Mouse (Mus musculus): ENCODE results near the gene Grem2. TPM values are rescaled to one million over a fixed set of nuclear protein-coding genes. Genes with fewer than 3 reads are reported as not detected.

Grem2 gene
- polyA plus RNA-seq (2012; rRNA removed) (0.04 and 0.06 TPM in 2 replicates), polyA plus RNA-seq (2014; fragmentation: Nextera tagmentation; extraction: Ambion mirVana) (0.05 and 0.09 TPM in 2 replicates)

- H3K36me3 ChIP-seq (replicated peaks; ENCODE audit: control insufficient read depth, insufficient read depth, low read depth), result no peaks in the 10 kb centered on the region
- TF ChIP-seq EP300 (IDR thresholded peaks at IDR 0.05; ENCODE audit: low read depth), result no peak
- TF ChIP-seq CTCF (IDR thresholded peaks at IDR 0.05; ENCODE audit: low read depth), result no peak
- 6% methylated on average over 30 of the region's 30 CpGs for WGBS (ENCODE audit: insufficient replicate concordance)
- H3K4me3 ChIP-seq (ENCODE audit: insufficient read depth in 1 of 2, low read depth in 2 of 2, low read length in 2 of 2), result no peak within 1 kb of the TSS
- 0 out of 2 replicates have a peak within 1 kb of the TSS, but pooled peaks have one; percentile 13 for H3K4me2 ChIP-seq (ENCODE audit: low read depth)
- no peaks in the 10 kb centered on the region for H3K9me3 ChIP-seq (ENCODE audit: control insufficient read depth, low read length)
- H3K27me3 ChIP-seq (ENCODE audit: control insufficient read depth, insufficient read depth, low read length), result no peaks in the 10 kb centered on the region
- H3K27ac ChIP-seq, result no peak within 1 kb of the TSS
- ATAC-seq (ENCODE audit: insufficient read depth), result no peak
- H3K9ac ChIP-seq (replicated peaks), result no peak within 1 kb of the TSS
- no peaks in the 10 kb centered on the region for H3K4me1 ChIP-seq (replicated peaks; ENCODE audit: control insufficient read depth in 2 of 2, insufficient read depth in 2 of 2, low read length in 1 of 2)
- DNase-seq (ENCODE audit: low read depth in 3 of 3, low spot score in 3 of 3), result no peak
These were observed at the start of gene Grem2 for GRCm38 (mm10) chr1:174921298-174921955. Gene Grem2 (minus strand): TSS chr1:174921819.

DNA sequence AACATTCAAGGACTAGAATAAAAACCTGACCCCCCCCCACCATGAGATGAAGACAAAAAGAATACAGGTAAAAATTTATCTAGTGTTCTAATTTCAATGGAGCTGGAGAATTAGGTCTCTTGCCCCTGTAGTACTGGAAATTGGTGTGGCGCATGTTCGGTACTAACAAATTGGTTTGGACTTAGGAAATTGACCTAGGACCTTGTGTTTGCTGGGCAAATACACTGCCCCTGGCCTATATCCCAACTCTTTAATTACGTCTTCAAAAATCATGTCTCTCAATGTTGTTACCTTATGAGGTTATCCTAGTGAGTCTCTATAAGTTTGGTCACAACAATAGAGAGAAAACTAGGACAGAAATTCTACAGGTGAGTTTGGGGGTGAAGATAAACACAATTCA, 38.2 kb upstream of the Grem2 start:
- H3K27ac ChIP-seq, result no peak overlapping the region
- H3K27me3 ChIP-seq (ENCODE audit: control insufficient read depth, insufficient read depth, low read length), result no peaks in the 10 kb centered on the region
- WGBS (ENCODE audit: insufficient replicate concordance), result 67% methylated on average over 3 of the region's 3 CpGs
- no peak overlapping the region for H3K4me2 ChIP-seq (ENCODE audit: low read depth)
- H3K4me3 ChIP-seq (ENCODE audit: insufficient read depth in 1 of 2, low read depth in 2 of 2, low read length in 2 of 2), result no peak overlapping the region
- ATAC-seq (ENCODE audit: insufficient read depth) (no peak), DNase-seq (ENCODE audit: low read depth in 3 of 3, low spot score in 3 of 3) (no peak)
- no peaks in the 10 kb centered on the region for H3K4me1 ChIP-seq (replicated peaks; ENCODE audit: control insufficient read depth in 2 of 2, insufficient read depth in 2 of 2, low read length in 1 of 2)
- no peaks in the 10 kb centered on the region for H3K9me3 ChIP-seq (ENCODE audit: control insufficient read depth, low read length)
- no peak overlapping the region for H3K9ac ChIP-seq (replicated peaks)
- H3K36me3 ChIP-seq (replicated peaks; ENCODE audit: control insufficient read depth, insufficient read depth, low read depth), result no peaks in the 10 kb centered on the region
- no peak for TF ChIP-seq CTCF (IDR thresholded peaks at IDR 0.05; ENCODE audit: low read depth)
- TF ChIP-seq EP300 (IDR thresholded peaks at IDR 0.05; ENCODE audit: low read depth), result no peak

DNA sequence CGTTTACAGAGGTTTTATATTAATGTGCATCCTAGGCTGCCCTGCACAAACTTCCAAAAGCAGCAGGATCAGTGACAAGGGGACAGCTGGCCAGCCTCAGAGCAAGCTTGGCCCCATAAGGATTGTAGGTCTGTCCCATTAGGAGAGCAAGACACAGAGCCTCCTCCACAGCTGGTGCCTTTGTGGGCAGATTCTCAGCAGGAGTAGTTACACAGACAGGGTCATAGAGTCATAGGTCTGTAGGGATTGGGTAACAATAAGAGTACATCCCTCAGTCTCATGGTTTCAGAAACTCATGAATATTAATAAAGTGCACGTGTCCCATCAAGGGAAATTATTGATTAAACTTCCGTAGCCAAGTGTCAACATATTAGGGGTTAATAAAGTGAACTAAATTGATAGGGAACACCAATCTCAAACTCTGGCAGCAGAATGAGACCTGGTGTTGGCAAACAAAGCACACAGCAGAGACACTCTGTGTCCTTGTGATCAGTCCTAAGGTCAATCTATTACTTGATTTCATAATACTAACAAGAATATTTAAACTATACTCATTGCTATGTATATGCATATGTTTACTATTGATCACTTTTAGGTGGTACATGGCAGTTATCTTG, 9.5 kb upstream of the Grem2 start:
- Histone ChIP-seq H3K9me3 (ENCODE audit: control insufficient read depth, low read length) (no peaks in the 10 kb centered on the region), H3K36me3 (replicated peaks; ENCODE audit: control insufficient read depth, insufficient read depth, low read depth) (no peaks in the 10 kb centered on the region), H3K4me3 (ENCODE audit: insufficient read depth in 1 of 2, low read depth in 2 of 2, low read length in 2 of 2) (no peak overlapping the region), H3K4me2 (ENCODE audit: low read depth) (no peak overlapping the region), H3K9ac (replicated peaks) (no peak overlapping the region), H3K27ac (no peak overlapping the region), H3K27me3 (ENCODE audit: control insufficient read depth, insufficient read depth, low read length) (no peaks in the 10 kb centered on the region), H3K4me1 (replicated peaks; ENCODE audit: control insufficient read depth in 2 of 2, insufficient read depth in 2 of 2, low read length in 1 of 2) (no peaks in the 10 kb centered on the region)
- no peak for TF ChIP-seq EP300 (IDR thresholded peaks at IDR 0.05; ENCODE audit: low read depth)
- no peak for TF ChIP-seq CTCF (IDR thresholded peaks at IDR 0.05; ENCODE audit: low read depth)
- DNase-seq (ENCODE audit: low read depth in 3 of 3, low spot score in 3 of 3), result no peak
- no peak for ATAC-seq (ENCODE audit: insufficient read depth)
- 47% methylated on average over 3 of the region's 3 CpGs for WGBS (ENCODE audit: insufficient replicate concordance)

GRCm38 (mm10) chr1:174929459-174930181, 8.0 kb upstream of the Grem2 start:
- DNase-seq (ENCODE audit: low read depth in 3 of 3, low spot score in 3 of 3) (no peak), ATAC-seq (ENCODE audit: insufficient read depth) (no peak)
- no peak for TF ChIP-seq EP300 (IDR thresholded peaks at IDR 0.05; ENCODE audit: low read depth)
- TF ChIP-seq CTCF (IDR thresholded peaks at IDR 0.05; ENCODE audit: low read depth), result no peak
- 59% methylated on average over 7 of the region's 7 CpGs for WGBS (ENCODE audit: insufficient replicate concordance)
- Histone ChIP-seq H3K36me3 (replicated peaks; ENCODE audit: control insufficient read depth, insufficient read depth, low read depth) (no peaks in the 10 kb centered on the region), H3K4me2 (ENCODE audit: low read depth) (no peak overlapping the region), H3K9me3 (ENCODE audit: control insufficient read depth, low read length) (no peaks in the 10 kb centered on the region), H3K4me1 (replicated peaks; ENCODE audit: control insufficient read depth in 2 of 2, insufficient read depth in 2 of 2, low read length in 1 of 2) (no peaks in the 10 kb centered on the region), H3K9ac (replicated peaks) (no peak overlapping the region), H3K4me3 (ENCODE audit: insufficient read depth in 1 of 2, low read depth in 2 of 2, low read length in 2 of 2) (no peak overlapping the region), H3K27ac (no peak overlapping the region), H3K27me3 (ENCODE audit: control insufficient read depth, insufficient read depth, low read length) (no peaks in the 10 kb centered on the region)

- no peak for DNase-seq (ENCODE audit: low read depth in 3 of 3, low spot score in 3 of 3)
- no peak overlapping the region for H3K4me2 ChIP-seq (ENCODE audit: low read depth)
- H3K36me3 ChIP-seq (replicated peaks; ENCODE audit: control insufficient read depth, insufficient read depth, low read depth), result no peaks in the 10 kb centered on the region
- H3K27ac ChIP-seq, result no peak overlapping the region
- no peaks in the 10 kb centered on the region for H3K9me3 ChIP-seq (ENCODE audit: control insufficient read depth, low read length)
- H3K4me3 ChIP-seq (ENCODE audit: insufficient read depth in 1 of 2, low read depth in 2 of 2, low read length in 2 of 2), result no peak overlapping the region
- ATAC-seq (ENCODE audit: insufficient read depth), result no peak
- H3K27me3 ChIP-seq (ENCODE audit: control insufficient read depth, insufficient read depth, low read length), result no peaks in the 10 kb centered on the region
- no peaks in the 10 kb centered on the region for H3K4me1 ChIP-seq (replicated peaks; ENCODE audit: control insufficient read depth in 2 of 2, insufficient read depth in 2 of 2, low read length in 1 of 2)
- WGBS (ENCODE audit: insufficient replicate concordance), result 81% methylated on average over 4 of the region's 4 CpGs
- H3K9ac ChIP-seq (replicated peaks), result no peak overlapping the region
- TF ChIP-seq EP300 (IDR thresholded peaks at IDR 0.05; ENCODE audit: low read depth) (no peak), CTCF (IDR thresholded peaks at IDR 0.05; ENCODE audit: low read depth) (no peak)
These were observed 2.7 kb downstream of the Grem2 start for GRCm38 (mm10) chr1:174918949-174919348.

All from liver, embryonic 14.5 days (tissue).